Mouse (Mus musculus) C2C12 (cell line): ENCODE measurements around the gene Vps4a.

Experiments used
- CEBPB ChIP-seq: IDR thresholded peaks from one replicate; pipeline ENCODE4 v1.6.1; 2011; ENCODE audit warnings: low read depth, mild to moderate bottlenecking, control low read depth, moderate library complexity
- CTCF ChIP-seq: IDR thresholded peaks from one replicate; pipeline ENCODE4 v1.5.1; 2011; ENCODE audit not compliant: control insufficient read depth, insufficient read depth, insufficient read length

GRCm38 (mm10) chr8:106999068-106999467, 32.0 kb upstream of the Vps4a start:
- TF ChIP-seq CTCF (no peak), CEBPB (no peak)
